Mouse (Mus musculus): ENCODE data around the gene Gfod1. TPM values are rescaled to one million over a fixed set of nuclear protein-coding genes. Genes with fewer than 3 reads are reported as not detected.

Gfod1 gene
- polyA plus RNA-seq, 1 experiment from 2014 or later: 0.50 TPM

DNA sequence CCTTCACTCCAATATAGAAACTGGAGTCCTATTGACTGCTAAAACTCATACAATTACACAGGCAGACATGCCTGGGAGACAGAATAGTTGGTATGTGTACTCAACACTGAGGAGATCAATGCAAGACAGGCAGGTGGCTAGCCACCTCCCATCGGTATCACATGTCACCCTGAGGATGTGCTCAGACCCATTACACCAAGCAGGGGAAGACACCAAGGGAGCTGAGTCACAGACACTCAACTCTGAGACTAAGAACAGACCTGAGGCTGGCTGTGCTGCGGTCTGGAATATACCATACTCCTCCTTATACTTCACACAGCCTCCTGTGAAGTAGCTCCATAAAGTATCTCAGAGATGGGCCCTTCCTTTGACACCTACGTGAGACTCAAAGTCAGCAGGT is 60.7 kb downstream of the Gfod1 start:
- Histone ChIP-seq H3K9me3 (replicated peaks; ENCODE audit: control insufficient read depth, low read length) (no peaks in the 10 kb centered on the region), H3K27me3 (ENCODE audit: control insufficient read depth, insufficient read depth, low read length) (no peaks in the 10 kb centered on the region), H3K4me1 (ENCODE audit: control insufficient read depth, insufficient read depth, low read length) (no peaks in the 10 kb centered on the region), H3K4me2 (ENCODE audit: low read depth, low read length) (no peak overlapping the region), H3K9ac (replicated peaks; ENCODE audit: low read length) (no peak overlapping the region), H3K27ac (replicated peaks; ENCODE audit: low read depth, low read length) (no peak overlapping the region; the same call in 1 of the 2 replicates), H3K4me3 (ENCODE audit: low read depth, low read length) (no peak overlapping the region), H3K36me3 (replicated peaks; ENCODE audit: control insufficient read depth, insufficient read depth, low read depth, low read length) (no peaks in the 10 kb centered on the region)
- WGBS: 89% methylated on average over 3 of the region's 3 CpGs
- ATAC-seq (replicated peaks; ENCODE audit: insufficient number of reproducible peaks, low FRiP score, low TSS enrichment, low read depth) (no peak), DNase-seq (ENCODE audit: low spot score) (no peak)

DNA sequence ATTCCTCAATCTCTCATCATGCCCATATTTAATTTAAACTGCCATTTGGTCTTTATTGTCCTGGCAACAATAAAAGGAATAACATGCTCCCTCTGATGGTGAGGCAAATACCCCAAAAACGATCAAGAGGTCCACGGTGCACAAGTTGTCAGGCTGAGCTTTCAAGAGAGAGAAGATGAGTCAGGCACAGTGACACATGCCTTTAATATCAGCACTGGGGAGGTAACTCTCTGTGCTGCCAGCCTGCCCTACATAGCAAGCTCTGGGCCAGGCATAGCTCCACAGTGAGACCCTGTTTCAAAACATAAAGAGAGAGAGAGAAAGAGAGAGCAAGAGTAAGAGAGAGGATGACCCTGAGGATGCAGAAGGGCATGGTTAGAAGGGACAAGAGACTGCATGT is 62.2 kb downstream of the Gfod1 start:
- H3K27ac ChIP-seq (replicated peaks; ENCODE audit: low read depth, low read length): no peak overlapping the region
- no peak overlapping the region for H3K9ac ChIP-seq (replicated peaks; ENCODE audit: low read length)
- H3K27me3 ChIP-seq (ENCODE audit: control insufficient read depth, insufficient read depth, low read length): no peaks in the 10 kb centered on the region
- H3K4me2 ChIP-seq (ENCODE audit: low read depth, low read length): no peak overlapping the region
- H3K4me1 ChIP-seq (ENCODE audit: control insufficient read depth, insufficient read depth, low read length): no peaks in the 10 kb centered on the region
- WGBS: 91% methylated on average over 2 of the region's 2 CpGs
- H3K36me3 ChIP-seq (replicated peaks; ENCODE audit: control insufficient read depth, insufficient read depth, low read depth, low read length): no peaks in the 10 kb centered on the region
- DNase-seq (ENCODE audit: low spot score): no peak
- no peak for ATAC-seq (replicated peaks; ENCODE audit: insufficient number of reproducible peaks, low FRiP score, low TSS enrichment, low read depth)
- H3K4me3 ChIP-seq (ENCODE audit: low read depth, low read length): no peak overlapping the region
- no peaks in the 10 kb centered on the region for H3K9me3 ChIP-seq (replicated peaks; ENCODE audit: control insufficient read depth, low read length)

GRCm38 (mm10) chr13:43241069-43241468 is 62.9 kb downstream of the Gfod1 start:
- DNase-seq (ENCODE audit: low spot score): peak; percentile 36
- Histone ChIP-seq H3K36me3 (replicated peaks; ENCODE audit: control insufficient read depth, insufficient read depth, low read depth, low read length) (no peaks in the 10 kb centered on the region), H3K4me2 (ENCODE audit: low read depth, low read length) (no peak overlapping the region), H3K27me3 (ENCODE audit: control insufficient read depth, insufficient read depth, low read length) (no peaks in the 10 kb centered on the region), H3K4me3 (ENCODE audit: low read depth, low read length) (no peak overlapping the region), H3K9me3 (replicated peaks; ENCODE audit: control insufficient read depth, low read length) (no peaks in the 10 kb centered on the region), H3K4me1 (ENCODE audit: control insufficient read depth, insufficient read depth, low read length) (no peaks in the 10 kb centered on the region), H3K27ac (replicated peaks; ENCODE audit: low read depth, low read length) (no peak overlapping the region), H3K9ac (replicated peaks; ENCODE audit: low read length) (no peak overlapping the region)
- WGBS: 21% methylated on average over 1 of the region's 1 CpGs
- no peak for ATAC-seq (replicated peaks; ENCODE audit: insufficient number of reproducible peaks, low FRiP score, low TSS enrichment, low read depth)

- Histone ChIP-seq H3K4me1 (ENCODE audit: control insufficient read depth, insufficient read depth, low read length) (no peaks in the 10 kb centered on the region), H3K9ac (replicated peaks; ENCODE audit: low read length) (no peak overlapping the region), H3K4me2 (ENCODE audit: low read depth, low read length) (no peak overlapping the region), H3K27ac (replicated peaks; ENCODE audit: low read depth, low read length) (no peak overlapping the region), H3K36me3 (replicated peaks; ENCODE audit: control insufficient read depth, insufficient read depth, low read depth, low read length) (no peaks in the 10 kb centered on the region), H3K27me3 (ENCODE audit: control insufficient read depth, insufficient read depth, low read length) (no peaks in the 10 kb centered on the region), H3K4me3 (ENCODE audit: low read depth, low read length) (no peak overlapping the region), H3K9me3 (replicated peaks; ENCODE audit: control insufficient read depth, low read length) (no peaks in the 10 kb centered on the region)
- 92% methylated on average over 11 of the region's 11 CpGs for WGBS
- ATAC-seq (replicated peaks; ENCODE audit: insufficient number of reproducible peaks, low FRiP score, low TSS enrichment, low read depth): no peak
- no peak for DNase-seq (ENCODE audit: low spot score)
Measured at GRCm38 (mm10) chr13:43239790-43240216, 64.2 kb downstream of the Gfod1 start.

- Histone ChIP-seq H3K4me1 (ENCODE audit: control insufficient read depth, insufficient read depth, low read length) (no peaks in the 10 kb centered on the region; the same call in 1 of the 2 replicates), H3K4me2 (ENCODE audit: low read depth, low read length) (no peak overlapping the region), H3K9ac (replicated peaks; ENCODE audit: low read length) (no peak overlapping the region), H3K27ac (replicated peaks; ENCODE audit: low read depth, low read length) (no peak overlapping the region), H3K36me3 (replicated peaks; ENCODE audit: control insufficient read depth, insufficient read depth, low read depth, low read length) (no peaks in the 10 kb centered on the region), H3K9me3 (replicated peaks; ENCODE audit: control insufficient read depth, low read length) (no peaks in the 10 kb centered on the region), H3K4me3 (ENCODE audit: low read depth, low read length) (no peak overlapping the region), H3K27me3 (ENCODE audit: control insufficient read depth, insufficient read depth, low read length) (no peaks in the 10 kb centered on the region)
- 81% methylated on average over 6 of the region's 6 CpGs for WGBS
- ATAC-seq (replicated peaks; ENCODE audit: insufficient number of reproducible peaks, low FRiP score, low TSS enrichment, low read depth) (no peak), DNase-seq (ENCODE audit: low spot score) (no peak)
Measured at GRCm38 (mm10) chr13:43236630-43237029, 67.3 kb downstream of the Gfod1 start.

DNA sequence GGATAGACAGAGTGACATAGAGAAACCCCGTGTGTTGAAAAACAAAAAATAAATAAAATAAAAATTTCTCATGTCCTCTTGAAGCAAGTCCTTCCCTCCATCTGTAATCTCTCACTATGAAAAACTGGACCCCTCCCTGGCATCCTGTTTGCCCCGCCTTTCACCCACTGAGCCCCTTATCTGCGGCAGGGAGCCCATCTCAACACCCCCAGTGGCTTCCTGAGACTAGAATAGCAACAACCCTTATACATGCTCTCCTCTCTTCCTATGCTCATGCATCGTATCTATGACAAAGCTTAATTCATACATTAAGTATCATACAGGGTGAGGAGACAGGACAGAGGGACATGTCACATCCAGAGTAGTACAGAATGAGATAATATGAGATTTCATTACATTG is 68.0 kb downstream of the Gfod1 start:
- H3K4me2 ChIP-seq (ENCODE audit: low read depth, low read length): no peak overlapping the region
- H3K9me3 ChIP-seq (replicated peaks; ENCODE audit: control insufficient read depth, low read length): no peaks in the 10 kb centered on the region
- H3K9ac ChIP-seq (replicated peaks; ENCODE audit: low read length): no peak overlapping the region
- DNase-seq (ENCODE audit: low spot score) (no peak), ATAC-seq (replicated peaks; ENCODE audit: insufficient number of reproducible peaks, low FRiP score, low TSS enrichment, low read depth) (no peak)
- H3K36me3 ChIP-seq (replicated peaks; ENCODE audit: control insufficient read depth, insufficient read depth, low read depth, low read length): no peaks in the 10 kb centered on the region
- no peak overlapping the region for H3K4me3 ChIP-seq (ENCODE audit: low read depth, low read length)
- H3K27ac ChIP-seq (replicated peaks; ENCODE audit: low read depth, low read length): no peak overlapping the region
- 73% methylated on average over 4 of the region's 4 CpGs for WGBS
- H3K4me1 ChIP-seq (ENCODE audit: control insufficient read depth, insufficient read depth, low read length): no peaks in the 10 kb centered on the region; the same call in 1 of the 2 replicates
- H3K27me3 ChIP-seq (ENCODE audit: control insufficient read depth, insufficient read depth, low read length): no peaks in the 10 kb centered on the region

DNA sequence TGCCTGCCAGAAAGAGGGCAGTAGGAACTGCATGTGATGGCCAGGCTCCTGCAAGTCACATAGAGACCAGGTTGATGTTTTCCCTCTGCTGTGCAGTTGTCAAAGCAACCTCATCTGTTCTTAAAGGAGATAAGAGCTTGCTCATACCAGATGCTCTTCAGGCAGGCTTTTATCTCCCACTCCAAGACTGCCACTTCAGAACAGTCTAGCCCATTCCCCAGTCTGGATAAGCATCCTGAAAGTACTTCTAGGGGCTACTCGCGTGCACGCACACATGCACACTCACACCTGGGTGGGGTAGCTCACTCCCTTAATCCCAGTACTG is 68.4 kb downstream of the Gfod1 start:
- Histone ChIP-seq H3K27me3 (ENCODE audit: control insufficient read depth, insufficient read depth, low read length) (no peaks in the 10 kb centered on the region), H3K27ac (replicated peaks; ENCODE audit: low read depth, low read length) (no peak overlapping the region), H3K4me2 (ENCODE audit: low read depth, low read length) (no peak overlapping the region), H3K9ac (replicated peaks; ENCODE audit: low read length) (no peak overlapping the region), H3K36me3 (replicated peaks; ENCODE audit: control insufficient read depth, insufficient read depth, low read depth, low read length) (no peaks in the 10 kb centered on the region), H3K4me3 (ENCODE audit: low read depth, low read length) (no peak overlapping the region), H3K9me3 (replicated peaks; ENCODE audit: control insufficient read depth, low read length) (no peaks in the 10 kb centered on the region), H3K4me1 (ENCODE audit: control insufficient read depth, insufficient read depth, low read length) (no peaks in the 10 kb centered on the region; the same call in 1 of the 2 replicates)
- DNase-seq (ENCODE audit: low spot score): no peak
- 93% methylated on average over 3 of the region's 3 CpGs for WGBS
- no peak for ATAC-seq (replicated peaks; ENCODE audit: insufficient number of reproducible peaks, low FRiP score, low TSS enrichment, low read depth)

DNA sequence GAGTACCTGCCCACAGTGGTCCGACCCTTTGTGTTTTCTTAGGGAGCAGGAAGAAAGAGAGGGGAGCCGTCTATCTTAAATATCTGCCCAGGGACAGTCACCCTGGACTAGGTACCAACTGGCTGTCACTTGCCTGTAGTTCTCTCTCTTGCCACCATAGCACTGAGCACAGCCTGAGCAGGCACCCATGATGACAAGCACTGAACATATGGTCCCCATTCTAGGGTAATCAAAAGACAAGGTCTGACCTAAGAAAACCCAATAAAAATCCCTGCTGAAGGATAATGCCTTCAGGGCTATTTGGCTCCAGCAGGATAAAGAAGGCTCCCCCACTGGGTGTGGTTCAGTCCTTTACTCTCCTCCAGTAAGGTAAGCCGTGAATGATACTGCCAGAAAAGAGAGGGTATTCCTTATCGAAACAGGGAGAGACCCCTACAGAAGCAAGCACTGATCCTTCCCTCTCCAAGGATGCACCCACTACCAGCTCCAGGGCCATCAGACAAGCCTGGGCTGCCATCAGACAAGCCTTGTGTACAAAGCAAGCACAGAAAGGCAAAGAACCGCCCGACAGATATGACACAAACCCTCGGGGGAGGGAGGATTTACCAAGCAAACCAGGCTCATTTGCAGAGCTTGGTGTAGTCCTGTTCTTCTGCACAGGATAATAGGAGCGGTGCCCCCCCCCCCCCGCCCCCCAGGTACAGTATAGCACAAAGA is 68.9 kb downstream of the Gfod1 start:
- no peak overlapping the region for H3K4me3 ChIP-seq (ENCODE audit: low read depth, low read length)
- H3K27me3 ChIP-seq (ENCODE audit: control insufficient read depth, insufficient read depth, low read length): no peaks in the 10 kb centered on the region
- no peak overlapping the region for H3K4me2 ChIP-seq (ENCODE audit: low read depth, low read length)
- H3K9me3 ChIP-seq (replicated peaks; ENCODE audit: control insufficient read depth, low read length): no peaks in the 10 kb centered on the region
- 58% methylated on average over 9 of the region's 9 CpGs for WGBS
- ATAC-seq (replicated peaks; ENCODE audit: insufficient number of reproducible peaks, low FRiP score, low TSS enrichment, low read depth) (no peak), DNase-seq (ENCODE audit: low spot score) (no peak)
- no peaks in the 10 kb centered on the region; the same call in 1 of the 2 replicates for H3K4me1 ChIP-seq (ENCODE audit: control insufficient read depth, insufficient read depth, low read length)
- no peak overlapping the region for H3K27ac ChIP-seq (replicated peaks; ENCODE audit: low read depth, low read length)
- H3K36me3 ChIP-seq (replicated peaks; ENCODE audit: control insufficient read depth, insufficient read depth, low read depth, low read length): no peaks in the 10 kb centered on the region
- H3K9ac ChIP-seq (replicated peaks; ENCODE audit: low read length): no peak overlapping the region

Measured in embryonic facial prominence, embryonic 11.5 days (tissue).